Mouse (Mus musculus) fibroblast of lung, adult 2 months (primary cell): Measurements from ENCODE around the gene Tmem248.
"Not testable (repeated sequence)": the region's sequence is repeated elsewhere in the genome, so short reads cannot be mapped to it uniquely, and the experiment has no call there.

Experiments used
- DNase-seq: peaks from one replicate; pipeline ENCODE4 v3.0.0-alpha.2; 2011; ENCODE audit warnings: low read depth

Gene Tmem248

GRCm38 (mm10) chr5:130203948-130204347 lies 12.9 kb upstream of the Tmem248 start:
- no peak for DNase-seq

- no peak for DNase-seq
These were observed 12.3 kb upstream of the Tmem248 start for GRCm38 (mm10) chr5:130204560-130204959.

- DNase-seq, result no peak
These were observed 11.3 kb upstream of the Tmem248 start for GRCm38 (mm10) chr5:130205441-130206023.

GRCm38 (mm10) chr5:130207299-130207698 lies 9.6 kb upstream of the Tmem248 start:
- DNase-seq, result no peak

GRCm38 (mm10) chr5:130212956-130213355 lies 3.9 kb upstream of the Tmem248 start:
- DNase-seq, result no peak

- DNase-seq, result no peak
These were observed 525 bp downstream of the Tmem248 start for GRCm38 (mm10) chr5:130217406-130217805.

- no peak for DNase-seq
These were observed 1.5 kb downstream of the Tmem248 start for GRCm38 (mm10) chr5:130218336-130218735.

GRCm38 (mm10) chr5:130221316-130221715 lies 4.4 kb downstream of the Tmem248 start:
- no peak for DNase-seq

GRCm38 (mm10) chr5:130221760-130222145 lies 4.9 kb downstream of the Tmem248 start:
- DNase-seq, result no peak

GRCm38 (mm10) chr5:130222146-130223004 lies 5.5 kb downstream of the Tmem248 start:
- DNase-seq, result peak; percentile 62

- no peak for DNase-seq
These were observed 9.9 kb downstream of the Tmem248 start for GRCm38 (mm10) chr5:130226790-130227189.

- no peak for DNase-seq
These were observed 11.2 kb downstream of the Tmem248 start for GRCm38 (mm10) chr5:130228120-130228519.

- DNase-seq, result no peak
These were observed 19.4 kb downstream of the Tmem248 start for GRCm38 (mm10) chr5:130236302-130236701.

- no peak for DNase-seq
These were observed 22.4 kb downstream of the Tmem248 start for GRCm38 (mm10) chr5:130239236-130239635.

GRCm38 (mm10) chr5:130239856-130240255 lies 23.0 kb downstream of the Tmem248 start:
- DNase-seq, result no peak

GRCm38 (mm10) chr5:130241426-130241825 lies 24.5 kb downstream of the Tmem248 start:
- no peak for DNase-seq

- DNase-seq, result no peak
These were observed 30.9 kb downstream of the Tmem248 start for GRCm38 (mm10) chr5:130247823-130248222.

- DNase-seq, result no peak
These were observed 37.5 kb downstream of the Tmem248 start for GRCm38 (mm10) chr5:130254164-130255016.

- DNase-seq, result peak; percentile 98
These were observed 38.3 kb downstream of the Tmem248 start, which contains the start of the genes Sbds and Tyw1 for GRCm38 (mm10) chr5:130255017-130255720. TSS of gene Sbds (minus strand) at chr5:130255530. TSS of gene Tyw1 (plus strand) at chr5:130255619.

GRCm38 (mm10) chr5:130255799-130256525 lies 39.1 kb downstream of the Tmem248 start:
- not testable (repeated sequence) for DNase-seq

GRCm38 (mm10) chr5:130256678-130257271 lies 39.9 kb downstream of the Tmem248 start:
- peak; percentile 92 for DNase-seq
